Mouse (Mus musculus) thymus, adult 2 months (tissue): ENCODE measurements around the gene Snx11. TPM values are rescaled to one million over a fixed set of nuclear protein-coding genes. Genes with fewer than 3 reads are reported as not detected.
A peak's percentile ranks its signal among the peaks of the same experiment; 100 is the strongest.

Experiments used
- DNase-seq: peaks from one replicate; pipeline ENCODE4 v3.0.0; 2021
- H3K27ac ChIP-seq: fragments of 200-500 bp; 2 replicates; pipeline ENCODE4 v1.5.1; 2012; ENCODE audit warnings: low read length, control low read depth; ENCODE audit not compliant: control insufficient read depth, insufficient read depth
- H3K27me3 ChIP-seq: fragments of 200-500 bp; 2 replicates; pipeline ENCODE4 v1.6.1; 2012; ENCODE audit warnings: mild to moderate bottlenecking, low read length, moderate library complexity, mixed read lengths; ENCODE audit not compliant: control insufficient read depth, insufficient read depth
- H3K36me3 ChIP-seq: fragments of 200-500 bp; 2 replicates; pipeline ENCODE4 v1.6.1; 2012; ENCODE audit warnings: mild to moderate bottlenecking, low read length, moderate library complexity; ENCODE audit not compliant: control insufficient read depth, insufficient read depth
- H3K4me1 ChIP-seq: fragments of 200-500 bp; replicated peaks from 2 replicates; pipeline ENCODE4 v1.6.1; 2012; ENCODE audit warnings: low read length; ENCODE audit not compliant: control insufficient read depth, insufficient read depth
- H3K4me3 ChIP-seq: fragments of 200-500 bp; 2 replicates; pipeline ENCODE4 v1.5.1; 2012; ENCODE audit warnings: mild to moderate bottlenecking, low read length, control low read depth, moderate library complexity; ENCODE audit not compliant: control insufficient read depth, insufficient read depth
- CTCF ChIP-seq: fragments of 200-500 bp; IDR thresholded peaks from 2 replicates; pipeline ENCODE4 v1.5.1; 2012; ENCODE audit warnings: mild to moderate bottlenecking, control low read depth, low read length, moderate library complexity, borderline replicate concordance; ENCODE audit not compliant: control insufficient read depth, poor library complexity, insufficient read depth; ENCODE audit errors: extremely low read depth
- POLR2A ChIP-seq: fragments of 200-500 bp; IDR thresholded peaks from 2 replicates; pipeline ENCODE4 v1.6.1; 2012; ENCODE audit warnings: mild to moderate bottlenecking, low read length, control low read depth, moderate library complexity; ENCODE audit not compliant: control insufficient read depth, poor library complexity, insufficient read depth; ENCODE audit errors: extremely low read depth
- WGBS: fragments of 180-500 bp; shearing (Covaris S2); methylation state at CpG from one replicate; pipeline ENCODE4 v1.1.7; 2018; 5-methylcytosine and 5-hydroxymethylcytosine counted together
- polyA plus RNA-seq: library from polyadenylated mRNA; depleted of rRNA; stranded (reverse); fragments of >200 nt; gene quantifications from 2 replicates; pipeline ENCODE4 v1.2.3, GENCODE M21; 2012

Gene Snx11
- polyA plus RNA-seq, 1 experiment = 25.0 TPM

- Histone ChIP-seq H3K36me3 (peaks cover 49% of the 10 kb centered on the region), H3K4me3 (no peak overlapping the region), H3K27me3 (no peaks in the 10 kb centered on the region), H3K4me1 (no peaks in the 10 kb centered on the region), H3K27ac (no peak overlapping the region)
- 95% methylated on average over 2 of the region's 2 CpGs for WGBS
- TF ChIP-seq CTCF = no peak
- no peak for DNase-seq
Measured at GRCm38 (mm10) chr11:96799511-96799910, 22.2 kb upstream of the Snx11 start.

GRCm38 (mm10) chr11:96796586-96796985, 19.2 kb upstream of the Snx11 start:
- H3K4me1 ChIP-seq = no peaks in the 10 kb centered on the region
- no peak overlapping the region for H3K27ac ChIP-seq
- H3K36me3 ChIP-seq = peaks cover 20% of the 10 kb centered on the region
- no peak overlapping the region for H3K4me3 ChIP-seq
- H3K27me3 ChIP-seq = no peaks in the 10 kb centered on the region
- WGBS = 62% methylated on average over 1 of the region's 1 CpGs
- no peak for DNase-seq
- TF ChIP-seq POLR2A (no peak), CTCF (no peak)

- Histone ChIP-seq H3K36me3 (peaks cover 15% of the 10 kb centered on the region), H3K27ac (no peak overlapping the region), H3K27me3 (no peaks in the 10 kb centered on the region), H3K4me3 (no peak overlapping the region), H3K4me1 (no peaks in the 10 kb centered on the region)
- WGBS = 100% methylated on average over 2 of the region's 2 CpGs
- TF ChIP-seq CTCF = no peak
- no peak for TF ChIP-seq POLR2A
- DNase-seq = no peak
Measured at GRCm38 (mm10) chr11:96796081-96796480, 18.7 kb upstream of the Snx11 start.

GRCm38 (mm10) chr11:96795491-96795890, 18.1 kb upstream of the Snx11 start:
- no peak overlapping the region for H3K27ac ChIP-seq
- no peaks in the 10 kb centered on the region for H3K27me3 ChIP-seq
- H3K36me3 ChIP-seq = peaks cover 9% of the 10 kb centered on the region
- TF ChIP-seq POLR2A (no peak), CTCF (no peak)
- H3K4me1 ChIP-seq = no peaks in the 10 kb centered on the region; the same call in 1 of the 2 replicates
- no peak for DNase-seq
- WGBS = 92% methylated on average over 13 of the region's 13 CpGs
- H3K4me3 ChIP-seq = no peak overlapping the region

GRCm38 (mm10) chr11:96790681-96791080, 13.3 kb upstream of the Snx11 start:
- no peak for DNase-seq
- H3K4me3 ChIP-seq = no peak overlapping the region
- H3K27me3 ChIP-seq = no peaks in the 10 kb centered on the region
- H3K27ac ChIP-seq = no peak overlapping the region
- TF ChIP-seq CTCF (no peak), POLR2A (no peak)
- 75% methylated on average over 1 of the region's 1 CpGs for WGBS
- H3K36me3 ChIP-seq = no peaks in the 10 kb centered on the region
- peaks cover 7% of the 10 kb centered on the region for H3K4me1 ChIP-seq

- WGBS = 18% methylated on average over 5 of the region's 5 CpGs
- Histone ChIP-seq H3K4me3 (peak overlapping the region; percentile 89), H3K36me3 (no peaks in the 10 kb centered on the region), H3K27ac (no peak overlapping the region), H3K4me1 (peaks cover 7% of the 10 kb centered on the region), H3K27me3 (no peaks in the 10 kb centered on the region)
- TF ChIP-seq CTCF (no peak), POLR2A (no peak)
- DNase-seq = no peak
Measured at GRCm38 (mm10) chr11:96789990-96790389, 12.6 kb upstream of the Snx11 start.
